Comparison of ENCODE assay signal across 9 mouse cellular contexts in genomic region chr1:156676171-156676570, GRCm38 (mm10). TPM values are rescaled to one million over a fixed set of nuclear protein-coding genes. Genes with fewer than 3 reads are reported as not detected.
DNase-seq lines count a peak whose midpoint lies in the region; ATAC-seq and TF ChIP-seq lines count a peak whose summit lies in the region.
"Had no signal": no experiment of that assay in that cellular context is flagged by ENCODE, and none has a peak within 500 bp of the region (broad histone marks: within the 10 kb centered on the region; RNA-seq: fewer than 3 reads in every experiment).

No protein-coding gene starts in this region.

- H3K36me3 ChIP-seq in kidney, embryonic 16.5 days (ENCODE audit: insufficient read depth, low read length) = peaks cover 9% of the 10 kb centered on the region; the same call in 1 of the 2 replicates
- H3K36me3 ChIP-seq in limb, embryonic 10.5 days = peaks cover 16% of the 10 kb centered on the region

- H3K9ac ChIP-seq in kidney, embryonic 16.5 days (replicated peaks; ENCODE audit: low read length) = no peak overlapping the region
- H3K9ac ChIP-seq: neural tube, embryonic 12.5 days had no signal

- H3K27me3 ChIP-seq in kidney, embryonic 16.5 days (ENCODE audit: insufficient read depth, low read length) = no peaks in the 10 kb centered on the region
- peaks cover 7% of the 10 kb centered on the region; the same call in 1 of the 2 replicates for H3K27me3 ChIP-seq in limb, embryonic 10.5 days (ENCODE audit: low read depth, poor library complexity, severe bottlenecking)

- no peaks in the 10 kb centered on the region for H3K9me3 ChIP-seq in kidney, embryonic 16.5 days (ENCODE audit: low read length)
- H3K9me3 ChIP-seq in limb, embryonic 10.5 days (replicated peaks) = no peaks in the 10 kb centered on the region
- H3K9me3 ChIP-seq: neural tube, embryonic 12.5 days had no signal

- TF ChIP-seq POLR2A in bone marrow, adult 2 months (IDR thresholded peaks at IDR 0.05; ENCODE audit: borderline replicate concordance, control insufficient read depth, low read depth, low read length) = no peak
- TF ChIP-seq POLR2A in olfactory bulb, adult 2 months (IDR thresholded peaks at IDR 0.05; ENCODE audit: insufficient read depth, low read depth, low read length) = no peak

- no peak for ATAC-seq in kidney, embryonic 16.5 days (ENCODE audit: low FRiP score, low TSS enrichment)
- ATAC-seq in erythroid progenitor cell, adult 5-6 weeks (replicated peaks; ENCODE audit: low FRiP score, poor library complexity, severe bottlenecking) = peak; percentile 61; the same call in 1 of the 2 replicates
- no peak for ATAC-seq in frontal cortex, adult (ENCODE audit: low TSS enrichment)

- H3K4me1 ChIP-seq in kidney, embryonic 16.5 days (ENCODE audit: insufficient read depth, low read length) = peaks cover 8% of the 10 kb centered on the region; the same call in 1 of the 2 replicates
- H3K4me1 ChIP-seq in bone marrow, adult 2 months (ENCODE audit: control insufficient read depth, insufficient read depth, low read length) = peaks cover 2% of the 10 kb centered on the region
- peaks cover 22% of the 10 kb centered on the region for H3K4me1 ChIP-seq in limb, embryonic 10.5 days
- H3K4me1 ChIP-seq in olfactory bulb, adult 2 months (ENCODE audit: control insufficient read depth, insufficient read depth, low read length) = peaks cover 17% of the 10 kb centered on the region

- TF ChIP-seq CTCF in bone marrow, adult 2 months (IDR thresholded peaks at IDR 0.05; ENCODE audit: control insufficient read depth, insufficient read depth, low read length) = peak; percentile 85
- peak; percentile 50; the same call in 1 of the 2 replicates for TF ChIP-seq CTCF in olfactory bulb, adult 2 months (IDR thresholded peaks at IDR 0.05; ENCODE audit: insufficient read depth, low read depth, low read length)

- WGBS in kidney, embryonic 16.5 days = 42% methylated on average over 12 of the region's 12 CpGs
- 32% methylated on average over 12 of the region's 12 CpGs for WGBS in bone marrow, adult 2 months
- 37% methylated on average over 12 of the region's 12 CpGs for WGBS in limb, embryonic 10.5 days
- WGBS in olfactory bulb, adult 2 months = 50% methylated on average over 12 of the region's 12 CpGs

- H3K27ac ChIP-seq in kidney, embryonic 16.5 days (ENCODE audit: low read length) = no peak overlapping the region
- no peak overlapping the region for H3K27ac ChIP-seq in bone marrow, adult 2 months (ENCODE audit: control insufficient read depth, insufficient read depth, low read depth, low read length, poor library complexity)
- H3K27ac ChIP-seq in limb, embryonic 10.5 days = no peak overlapping the region
- H3K27ac ChIP-seq in olfactory bulb, adult 2 months (ENCODE audit: insufficient read depth, low read depth, low read length) = no peak overlapping the region
- H3K27ac ChIP-seq: neural tube, embryonic 12.5 days had no signal

- H3K4me2 ChIP-seq in kidney, embryonic 16.5 days (replicated peaks; ENCODE audit: low read depth, low read length) = no peak overlapping the region
- H3K4me2 ChIP-seq: neural tube, embryonic 12.5 days had no signal

- DNase-seq in kidney, adult 18-20 months = peak; percentile 61
- peak; percentile 95 for DNase-seq in ES-CJ7 (ENCODE audit: low read depth, low spot score)
- peak; percentile 78 for DNase-seq in limb, embryonic 10.5 days (ENCODE audit: low spot score)

- H3K4me3 ChIP-seq in kidney, embryonic 16.5 days (ENCODE audit: low read length) = no peak overlapping the region
- no peak overlapping the region for H3K4me3 ChIP-seq in bone marrow, adult 2 months (replicated peaks; ENCODE audit: control insufficient read depth, low read depth, low read length)
- no peak overlapping the region for H3K4me3 ChIP-seq in limb, embryonic 10.5 days
- no peak overlapping the region for H3K4me3 ChIP-seq in olfactory bulb, adult 2 months (ENCODE audit: insufficient read depth, low read depth, low read length)
- H3K4me3 ChIP-seq: neural tube, embryonic 12.5 days had no signal

RNA-seq across cellular contexts. Expression of gene Tor3a, which starts 2.0 kb away (rescaled TPM):
- polyA plus RNA-seq in kidney, embryonic 16.5 days (2015; fragmentation: Nextera tagmentation; extraction: Ambion mirVana) = 19.5 and 19.6 TPM in 2 replicates
- 9.1 and 19.2 TPM in 2 replicates for polyA plus RNA-seq in bone marrow, adult 2 months (2011; ENCODE audit: insufficient read depth, insufficient read length, low replicate concordance, missing spikeins)
- 3.2 and 5.4 TPM in 2 replicates for total RNA-seq in erythroid progenitor cell, adult 5-6 weeks (2015; ENCODE audit: low replicate concordance)
- total RNA-seq in erythroid progenitor cell, adult 5-6 weeks (2017; ENCODE audit: low replicate concordance) = 4.1 and 10.4 TPM in 2 replicates
- polyA plus RNA-seq in limb, embryonic 10.5 days (2016; fragmentation: Nextera tagmentation; extraction: Ambion mirVana) = 5.9 and 6.9 TPM in 2 replicates
- not detected in 2 replicates for polyA plus RNA-seq in olfactory bulb, adult 2 months (2012; ENCODE audit: insufficient read depth, insufficient read length, low replicate concordance, missing spikeins)

RNA-seq across cellular contexts. Expression of gene Fam20b, which starts 42.7 kb away (rescaled TPM):
- polyA plus RNA-seq in kidney, embryonic 16.5 days (2015; fragmentation: Nextera tagmentation; extraction: Ambion mirVana) = 29.8 and 36.6 TPM in 2 replicates
- 8.6 and 9.4 TPM in 2 replicates for polyA plus RNA-seq in bone marrow, adult 2 months (2011; ENCODE audit: insufficient read depth, insufficient read length, low replicate concordance, missing spikeins)
- 23.9 and 25.6 TPM in 2 replicates for total RNA-seq in erythroid progenitor cell, adult 5-6 weeks (2015; ENCODE audit: low replicate concordance)
- total RNA-seq in erythroid progenitor cell, adult 5-6 weeks (2017; ENCODE audit: low replicate concordance) = 39.8 and 41.6 TPM in 2 replicates
- polyA plus RNA-seq in limb, embryonic 10.5 days (2016; fragmentation: Nextera tagmentation; extraction: Ambion mirVana) = 18.3 and 19.9 TPM in 2 replicates
- 104 TPM in 1 of 2 replicates, not detected in the other for polyA plus RNA-seq in olfactory bulb, adult 2 months (2012; ENCODE audit: insufficient read depth, insufficient read length, low replicate concordance, missing spikeins)
